17 mouse cellular contexts compared by ENCODE assay signal in genomic region chr16:21452569-21452968, GRCm38 (mm10).
"Had no signal": no experiment of that assay in that cellular context is flagged by ENCODE, and none has a peak within 500 bp of the region (broad histone marks: within the 10 kb centered on the region; RNA-seq: fewer than 3 reads in every experiment).

No protein-coding gene starts in this region.

- DNase-seq: kidney, adult 2 months; kidney, postnatal 25 days; layer of hippocampus, postnatal 36 days; liver; lung, adult 18-20 months; lung, postnatal 10 days; lung, postnatal 4 days; midbrain, embryonic 14.5 days; thymus, adult 2 months; thymus, postnatal 14 days; thymus, postnatal 4 days had no signal

- H3K4me3 ChIP-seq: limb, embryonic 10.5 days; limb, embryonic 13.5 days; liver, embryonic 12.5 days; liver, embryonic 15.5 days; lung, embryonic 15.5 days had no signal

- H3K27ac ChIP-seq: kidney, postnatal 0 days; limb, embryonic 10.5 days; limb, embryonic 13.5 days; liver, embryonic 12.5 days; liver, embryonic 15.5 days; lung, embryonic 15.5 days had no signal
